Mouse (Mus musculus): ENCODE results near the gene Fank1.

DNA sequence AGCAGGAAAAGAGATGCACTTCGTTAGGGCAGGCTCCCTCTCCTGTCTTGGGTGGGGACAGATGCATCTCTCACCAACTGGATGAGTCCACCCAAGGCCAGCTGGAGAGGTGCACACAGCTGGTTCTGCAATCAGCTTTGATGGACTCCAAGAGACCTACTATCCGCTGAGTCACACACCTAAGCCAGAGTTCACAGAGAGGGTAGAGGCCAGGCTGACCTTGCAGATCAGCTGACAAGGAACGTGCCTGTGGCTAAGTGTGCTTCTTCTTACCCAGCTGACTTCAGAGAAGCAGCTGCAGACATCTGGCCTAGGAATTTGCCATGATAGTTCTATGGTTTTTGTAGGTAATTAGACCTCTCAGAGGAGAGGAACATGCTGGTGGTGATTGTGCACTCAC is 86.5 kb downstream of the Fank1 start:
- TF ChIP-seq FLI1 (IDR thresholded peaks at IDR 0.05; ENCODE audit: low read length) (no peak), GATA1 (IDR thresholded peaks at IDR 0.05; ENCODE audit: borderline replicate concordance, low read length) (no peak)
